Mouse (Mus musculus) cerebellum, postnatal 36 days (tissue): Measurements from ENCODE around the gene Pik3r2.

Experiments used
- DNase-seq, 2 experiments: peaks; one replicate each; pipeline ENCODE4 v3.0.0; 2021 to 2022; ENCODE audit warnings: mixed read lengths in 2 of 2

The Pik3r2 gene

GRCm38 (mm10) chr8:70772890-70773289 lies 3.6 kb downstream of the Pik3r2 start:
- no peak for DNase-seq

- DNase-seq = no peak
Observed at GRCm38 (mm10) chr8:70772075-70772474, 4.4 kb downstream of the Pik3r2 start.

DNA sequence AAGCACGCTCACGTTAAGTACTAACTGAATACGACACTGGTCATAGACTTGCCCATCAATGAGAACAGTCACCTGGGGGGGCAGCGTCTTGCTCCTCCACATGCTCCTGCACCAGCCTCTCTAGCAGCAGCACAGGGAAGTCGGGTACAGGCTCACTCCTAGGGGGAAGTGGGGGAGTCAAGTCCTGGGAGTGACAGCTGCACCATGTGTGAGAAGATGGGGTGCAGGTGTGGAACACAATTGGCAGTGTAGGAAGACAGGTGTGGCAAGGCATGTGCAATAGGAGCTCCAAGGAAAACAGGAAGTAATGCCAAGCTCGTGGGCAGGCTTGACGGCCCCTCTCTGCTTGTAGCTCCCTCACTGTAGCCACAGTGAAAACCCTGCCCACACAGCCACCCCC lies 5.3 kb downstream of the Pik3r2 start:
- DNase-seq = no peak

DNA sequence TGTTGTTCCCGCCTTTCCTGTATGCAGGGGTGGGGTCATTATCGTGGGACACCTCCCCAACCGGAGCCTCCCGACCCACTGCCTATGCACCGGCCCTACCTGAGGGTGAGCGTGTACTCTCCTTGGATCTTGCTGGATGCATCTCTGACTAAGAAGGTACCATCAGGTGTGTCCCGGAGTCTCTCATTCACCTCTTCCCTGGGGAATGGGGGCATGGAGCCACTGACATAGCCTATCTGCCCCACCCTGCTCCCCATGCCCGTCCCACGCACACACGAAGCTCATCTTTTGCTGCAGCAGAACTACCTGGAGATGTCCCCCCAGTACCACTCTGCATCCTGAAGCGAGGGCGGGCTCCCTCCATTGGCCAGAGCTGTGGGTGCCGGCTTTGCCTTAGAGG lies 5.8 kb downstream of the Pik3r2 start:
- no peak for DNase-seq

DNA sequence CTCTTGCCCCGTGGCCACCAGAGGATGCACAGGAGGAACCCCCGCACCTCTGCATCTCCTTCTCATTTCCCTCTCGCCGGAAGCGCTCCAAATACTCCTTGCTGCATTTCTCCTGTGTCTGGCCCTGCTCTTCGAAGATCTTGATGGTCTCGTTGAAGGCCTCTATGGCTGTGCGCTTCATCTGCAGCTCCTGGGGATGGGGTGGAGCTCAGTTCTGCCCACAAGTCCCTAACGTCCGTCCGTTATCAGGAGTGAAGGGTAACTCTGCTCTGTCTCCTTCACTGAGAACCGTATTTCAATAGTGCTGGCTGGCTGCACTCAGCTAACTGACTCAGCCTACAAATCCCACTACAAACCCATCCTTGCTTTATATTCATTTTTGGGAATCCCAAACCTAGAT lies 6.7 kb downstream of the Pik3r2 start:
- DNase-seq = no peak

- DNase-seq = peak; percentile 95 to 98
Observed at GRCm38 (mm10) chr8:70769359-70769758, 7.2 kb downstream of the Pik3r2 start.

DNA sequence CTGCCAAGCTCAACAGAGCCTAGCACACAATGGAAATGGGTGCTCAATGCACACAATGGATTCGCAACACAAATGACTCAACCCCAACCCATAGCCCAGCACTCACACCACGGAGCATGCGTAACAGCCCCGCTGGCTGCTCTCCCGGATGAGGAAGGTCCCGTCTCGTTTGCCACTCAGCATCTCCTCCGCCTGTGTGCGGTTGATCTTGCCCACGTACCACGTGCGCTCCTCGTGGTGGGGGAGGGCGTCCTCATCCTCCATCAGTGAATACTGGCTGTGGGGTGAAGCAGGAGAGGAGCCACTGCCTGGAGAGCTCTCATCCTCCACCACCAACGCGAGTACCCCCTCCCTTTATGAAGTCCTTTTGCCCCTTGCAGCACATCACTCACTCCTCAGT lies 7.6 kb downstream of the Pik3r2 start:
- DNase-seq = peak in 1 of 2 experiments; percentile 26

GRCm38 (mm10) chr8:70768231-70768776 lies 8.2 kb downstream of the Pik3r2 start:
- peak in 1 of 2 experiments; percentile 28 for DNase-seq

DNA sequence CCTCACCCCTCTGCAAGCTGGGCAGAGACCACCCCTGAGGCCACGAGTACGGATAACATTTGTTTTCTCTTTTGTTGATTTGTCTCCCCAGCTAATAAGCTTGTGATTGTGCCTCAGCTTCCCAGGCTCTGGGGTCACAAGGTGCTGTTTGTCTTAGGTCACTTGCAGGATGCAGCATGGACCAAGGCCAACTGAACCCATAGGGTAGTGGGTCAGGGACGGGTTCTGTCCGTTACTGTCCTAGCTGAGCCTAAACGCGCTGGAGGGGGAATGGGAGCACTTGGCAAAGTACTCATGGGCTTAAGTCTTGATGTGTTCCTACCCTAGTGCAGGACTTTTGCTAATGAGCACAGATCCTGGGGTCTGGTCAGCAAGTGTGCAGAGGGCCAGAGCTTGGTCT lies 9.0 kb downstream of the Pik3r2 start:
- no peak for DNase-seq

DNA sequence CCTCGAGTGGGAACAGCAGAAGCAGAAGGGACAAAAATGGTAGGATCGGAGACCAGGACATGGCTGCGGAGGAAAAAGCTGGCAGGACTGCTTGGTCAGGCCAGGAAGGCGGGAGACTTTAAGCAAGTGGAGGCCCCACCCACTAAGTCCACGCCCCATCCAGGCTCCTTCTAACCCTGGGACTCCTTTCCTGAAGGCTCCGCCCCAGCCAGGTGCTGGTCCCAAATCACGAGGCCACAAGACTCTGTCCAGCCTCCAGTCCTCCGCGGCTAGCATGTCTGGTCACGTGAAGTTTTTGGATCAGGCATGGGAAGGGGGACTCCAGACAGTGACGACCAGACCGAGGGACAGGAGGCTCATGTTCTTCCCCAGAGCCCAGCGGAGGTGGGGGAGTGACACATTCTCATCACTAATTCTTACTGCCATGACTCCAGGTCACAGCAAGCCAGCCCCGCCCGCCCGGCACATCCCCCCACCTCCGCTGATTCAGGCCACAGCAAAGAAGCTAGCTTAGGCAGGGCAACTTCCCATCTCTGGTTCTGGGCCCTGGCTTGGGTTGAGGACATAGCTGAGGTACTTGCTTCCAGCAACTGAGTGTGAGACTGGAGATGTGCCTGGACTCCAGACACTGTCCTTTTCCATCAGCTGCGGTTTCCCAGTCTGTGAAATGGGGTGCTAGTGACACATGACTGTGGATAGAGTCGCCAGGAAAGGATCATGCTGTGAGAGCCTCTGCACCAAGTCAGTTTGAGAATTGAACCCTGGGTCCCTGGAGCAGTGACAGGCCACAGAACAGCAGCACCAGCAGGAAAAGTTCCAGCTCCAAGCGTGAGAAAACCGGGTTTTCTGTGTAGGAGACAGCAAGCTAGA lies 9.7 kb downstream of the Pik3r2 start:
- peak in 1 of 2 experiments; percentile 62 for DNase-seq

DNA sequence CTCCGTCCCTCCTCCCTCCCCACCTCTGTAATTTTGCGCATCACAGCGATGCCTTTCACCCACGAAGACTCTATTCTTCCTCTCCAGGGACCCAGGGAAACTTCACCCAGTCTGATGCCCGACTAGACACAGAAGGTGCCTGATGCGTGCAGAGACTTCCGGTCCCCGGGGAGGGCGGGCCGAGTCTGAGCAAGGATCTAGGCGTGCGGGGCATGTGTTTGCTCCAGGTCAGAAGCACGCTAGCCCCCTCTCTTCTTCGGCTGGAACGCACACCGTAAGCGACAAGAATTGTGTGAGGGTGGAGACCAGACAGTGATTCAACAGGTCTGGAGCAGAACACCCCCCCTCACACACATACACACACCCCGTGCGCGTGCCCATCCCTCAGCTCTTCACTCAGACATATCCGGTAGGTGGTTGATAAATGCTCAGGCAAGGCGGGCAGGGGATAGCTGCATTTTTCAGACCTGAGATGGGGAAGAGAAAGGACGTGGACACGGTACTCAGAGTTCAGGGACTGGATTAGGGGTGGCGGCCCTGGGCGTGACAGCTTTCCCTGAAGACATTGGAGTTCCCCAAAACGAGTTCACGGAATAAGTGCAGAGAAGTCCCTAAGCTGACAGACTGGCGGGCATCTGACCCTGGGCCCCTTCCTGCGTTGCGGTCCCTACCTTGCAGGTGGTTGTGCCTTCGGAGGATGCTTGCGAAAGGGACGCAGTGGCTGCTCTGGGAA lies 10.5 kb downstream of the Pik3r2 start:
- no peak for DNase-seq

GRCm38 (mm10) chr8:70765329-70765728 lies 11.2 kb downstream of the Pik3r2 start:
- DNase-seq = no peak

- DNase-seq = no peak
Observed at GRCm38 (mm10) chr8:70764676-70765075, 11.8 kb downstream of the Pik3r2 start.

GRCm38 (mm10) chr8:70764026-70764425 lies 12.5 kb downstream of the Pik3r2 start:
- no peak for DNase-seq

- peak; percentile 73 to 74 for DNase-seq
Observed at GRCm38 (mm10) chr8:70763354-70763753, 13.2 kb downstream of the Pik3r2 start.

DNA sequence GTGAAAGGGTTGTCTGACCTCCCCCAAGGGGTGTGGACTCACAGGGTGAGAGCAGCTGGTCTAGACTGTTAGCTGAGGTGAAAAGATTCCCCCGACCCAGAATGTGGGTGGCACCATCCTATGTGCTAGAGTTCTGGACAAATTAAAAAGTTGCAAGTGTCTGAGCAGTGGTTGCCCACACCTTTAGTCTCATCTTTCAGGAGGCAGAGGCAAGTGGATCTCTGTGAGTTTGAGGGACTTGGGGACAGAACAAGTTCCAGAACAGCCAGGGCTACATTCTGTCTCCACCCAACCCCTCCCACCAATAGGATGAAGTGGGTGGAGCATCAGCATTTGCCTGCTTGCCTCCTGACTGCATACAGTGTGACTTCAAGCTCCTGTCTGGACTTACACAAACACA lies 14.4 kb downstream of the Pik3r2 start:
- DNase-seq = no peak

DNA sequence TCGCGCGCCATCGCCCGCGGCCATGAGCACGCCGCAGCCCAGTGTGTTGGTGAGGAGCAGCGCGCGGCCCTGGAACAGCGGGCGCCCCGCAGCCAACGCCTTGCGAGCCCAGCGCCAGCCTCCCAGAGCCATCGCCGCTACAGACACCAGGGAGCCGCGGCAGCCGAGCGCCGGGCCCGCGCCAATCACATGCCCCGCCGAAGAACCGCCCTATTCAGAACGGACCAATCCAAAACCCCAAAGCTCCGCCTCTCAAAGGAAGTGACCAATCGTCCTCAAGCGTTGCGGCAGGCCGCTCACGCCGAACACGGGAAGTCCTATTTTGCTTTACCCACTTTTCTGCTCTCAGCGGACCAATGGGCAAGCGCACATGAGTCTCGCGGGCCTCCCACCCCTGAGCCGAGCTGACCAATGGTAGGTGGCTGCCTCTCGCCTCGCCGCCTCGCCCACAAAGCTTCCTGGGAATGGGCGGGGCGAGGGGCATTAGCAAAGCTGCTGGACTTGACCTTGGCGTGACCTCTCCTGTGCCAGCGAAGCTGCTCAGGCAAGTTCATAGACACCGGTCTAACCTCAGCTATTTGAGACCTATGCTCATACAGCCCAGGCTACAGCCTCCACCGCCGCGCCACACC lies 15.6 kb downstream of the Pik3r2 start, which contains the start of gene Mpv17l2:
Gene Mpv17l2 (minus strand): TSS at position 172 of the 632 bp plus-strand sequence.
- peak; percentile 94 to 95 for DNase-seq

DNA sequence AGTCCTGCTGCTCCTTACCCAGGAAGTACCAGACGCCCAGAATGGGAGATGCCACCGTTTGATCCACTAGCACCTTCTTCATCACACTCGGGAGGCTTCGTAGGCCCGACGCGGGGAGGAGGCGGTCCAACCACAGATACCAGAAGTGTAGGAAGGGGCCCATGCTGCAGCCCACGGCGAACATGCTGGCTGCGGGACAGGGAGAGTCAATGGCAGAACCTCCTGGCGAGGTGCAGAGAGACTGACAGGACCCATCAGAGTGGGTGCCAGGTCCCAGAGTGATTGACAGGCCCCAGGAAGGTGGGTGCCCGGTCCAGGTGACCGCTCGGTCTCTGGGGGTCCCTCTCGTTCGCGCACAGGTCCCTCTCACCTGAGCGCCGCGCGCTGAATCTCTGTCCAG lies 16.2 kb downstream of the Pik3r2 start:
- DNase-seq = no peak

GRCm38 (mm10) chr8:70758616-70759561 lies 17.6 kb downstream of the Pik3r2 start:
- peak; percentile 26 to 28 for DNase-seq

GRCm38 (mm10) chr8:70758308-70758615 lies 18.3 kb downstream of the Pik3r2 start:
- peak; percentile 12 to 13 for DNase-seq

DNA sequence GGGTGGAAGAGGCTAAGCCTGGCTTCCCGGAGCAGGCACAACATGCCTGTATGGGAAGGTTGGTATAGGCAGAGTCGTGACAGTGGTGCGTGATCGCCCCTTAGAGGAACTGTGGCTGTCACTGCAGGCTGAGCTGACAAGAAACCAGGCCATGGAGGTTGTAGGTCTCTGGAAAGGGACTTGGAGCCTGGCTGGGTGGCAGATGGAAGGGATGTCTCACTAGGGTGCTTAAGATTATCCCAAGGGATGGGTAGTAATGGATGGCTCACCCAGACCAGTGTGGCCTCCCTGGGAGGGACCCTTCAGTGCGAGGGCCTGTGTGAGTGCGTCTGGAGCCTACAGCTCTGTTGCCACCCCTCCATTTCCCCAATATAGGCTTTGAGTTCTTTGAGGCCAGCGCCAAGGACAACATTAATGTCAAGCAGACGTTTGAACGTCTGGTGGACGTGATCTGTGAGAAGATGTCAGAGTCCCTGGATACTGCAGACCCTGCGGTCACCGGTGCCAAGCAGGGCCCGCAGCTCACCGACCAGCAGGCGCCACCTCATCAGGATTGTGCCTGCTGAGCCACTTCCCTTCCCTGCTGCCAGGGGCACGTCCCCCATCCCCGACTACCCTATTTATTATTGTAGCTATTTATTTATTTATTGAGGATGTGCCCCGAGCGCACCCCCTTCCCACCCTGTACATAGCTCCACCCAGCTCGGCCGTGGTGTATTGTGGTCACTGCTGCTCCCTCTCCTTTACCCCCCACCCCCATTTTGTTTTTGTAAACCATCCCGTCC lies 18.8 kb downstream of the Pik3r2 start:
- peak in 1 of 2 experiments; percentile 37 for DNase-seq
